Mouse (Mus musculus) kidney, embryonic 16.5 days (tissue): ENCODE results near the gene Xrra1. TPM values are rescaled to one million over a fixed set of nuclear protein-coding genes. Genes with fewer than 3 reads are reported as not detected.

Source experiments
- ATAC-seq: fragments of 200-750 bp; cut with Nextera tagmentation; 2 replicates; pipeline ENCODE4 v1.8.0; 2017; ENCODE audit warnings: moderate TSS enrichment; ENCODE audit not compliant: low FRiP score, low TSS enrichment
- H3K27ac ChIP-seq: fragments of 300-500 bp; sonication (generic); 2 replicates; pipeline ENCODE4 v1.5.1; 2014; ENCODE audit warnings: low read length
- H3K27me3 ChIP-seq: fragments of 300-500 bp; sonication (generic); 2 replicates; pipeline ENCODE4 v1.6.1; 2014; ENCODE audit warnings: low read length, control low read depth, mixed read lengths; ENCODE audit not compliant: insufficient read depth
- H3K36me3 ChIP-seq: fragments of 300-500 bp; sonication (generic); 2 replicates; pipeline ENCODE4 v1.6.1; 2014; ENCODE audit warnings: low read length, control low read depth, mixed read lengths; ENCODE audit not compliant: insufficient read depth
- H3K4me1 ChIP-seq: fragments of 300-500 bp; sonication (generic); 2 replicates; pipeline ENCODE4 v1.6.1; 2014; ENCODE audit warnings: low read length, control low read depth, mixed read lengths; ENCODE audit not compliant: insufficient read depth
- H3K4me2 ChIP-seq: fragments of 300-500 bp; sonication (generic); replicated peaks from 2 replicates; pipeline ENCODE4 v1.6.1; 2014; ENCODE audit warnings: low read depth, low read length
- H3K4me3 ChIP-seq: fragments of 300-500 bp; sonication (generic); 2 replicates; pipeline ENCODE4 v1.5.1; 2014; ENCODE audit warnings: mild to moderate bottlenecking, low read length
- H3K9ac ChIP-seq: fragments of 300-500 bp; sonication (generic); replicated peaks from 2 replicates; pipeline ENCODE4 v1.6.1; 2014; ENCODE audit warnings: low read length
- H3K9me3 ChIP-seq: fragments of 300-500 bp; sonication (generic); 2 replicates; pipeline ENCODE4 v1.6.1; 2016; ENCODE audit warnings: low read length, control low read depth
- WGBS: fragments of 180-500 bp; shearing (Covaris S2); extraction: QIAGEN DNeasy Blood & Tissue Kit; methylation state at CpG from one replicate; pipeline ENCODE4 v1.1.7; 2014; 5-methylcytosine and 5-hydroxymethylcytosine counted together
- polyA plus RNA-seq: library from polyadenylated mRNA; unstranded; fragments of >200 nt; fragmentation: Nextera tagmentation; extraction: Ambion mirVana; gene quantifications from 2 replicates; pipeline ENCODE4 v1.2.1, GENCODE M21; 2015

Xrra1 gene
- polyA plus RNA-seq, 1 experiment from 2014 or later: 0.26 TPM

- WGBS: 80% methylated on average over 11 of the region's 11 CpGs
- H3K4me1 ChIP-seq: no peaks in the 10 kb centered on the region
- no peaks in the 10 kb centered on the region for H3K27me3 ChIP-seq
- H3K4me3 ChIP-seq: no peak overlapping the region
- no peak overlapping the region for H3K27ac ChIP-seq
- no peaks in the 10 kb centered on the region for H3K9me3 ChIP-seq
- ATAC-seq: no peak
- no peak overlapping the region for H3K9ac ChIP-seq
- H3K4me2 ChIP-seq: no peak overlapping the region
- H3K36me3 ChIP-seq: no peaks in the 10 kb centered on the region
Measured at GRCm38 (mm10) chr7:99864241-99865028, 5.5 kb downstream of the Xrra1 start.

DNA sequence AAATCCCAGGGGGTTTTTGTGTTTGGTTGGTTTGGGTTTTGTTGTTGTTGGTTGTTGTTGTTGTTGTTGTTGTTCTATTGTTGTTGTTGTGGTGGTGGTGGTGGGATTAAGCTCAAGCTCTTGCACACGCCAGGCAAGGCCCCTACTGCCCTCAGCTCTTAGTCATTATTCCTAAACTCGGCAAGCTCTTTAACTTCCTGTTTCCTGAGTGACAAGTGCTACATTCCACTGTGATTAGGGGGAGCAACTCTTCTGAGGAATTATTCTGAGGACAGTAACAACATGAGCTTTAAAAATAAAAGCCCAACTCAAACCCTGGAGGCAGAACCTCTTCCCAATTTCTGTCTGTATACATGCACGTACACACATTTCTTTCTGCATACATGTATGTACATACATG is 6.3 kb downstream of the Xrra1 start:
- H3K9ac ChIP-seq: no peak overlapping the region
- no peak for ATAC-seq
- no peak overlapping the region for H3K4me2 ChIP-seq
- H3K27me3 ChIP-seq: no peaks in the 10 kb centered on the region
- no peaks in the 10 kb centered on the region for H3K36me3 ChIP-seq
- no peak overlapping the region for H3K27ac ChIP-seq
- no peaks in the 10 kb centered on the region for H3K4me1 ChIP-seq
- H3K4me3 ChIP-seq: no peak overlapping the region
- 50% methylated on average over 3 of the region's 3 CpGs for WGBS
- no peaks in the 10 kb centered on the region for H3K9me3 ChIP-seq

DNA sequence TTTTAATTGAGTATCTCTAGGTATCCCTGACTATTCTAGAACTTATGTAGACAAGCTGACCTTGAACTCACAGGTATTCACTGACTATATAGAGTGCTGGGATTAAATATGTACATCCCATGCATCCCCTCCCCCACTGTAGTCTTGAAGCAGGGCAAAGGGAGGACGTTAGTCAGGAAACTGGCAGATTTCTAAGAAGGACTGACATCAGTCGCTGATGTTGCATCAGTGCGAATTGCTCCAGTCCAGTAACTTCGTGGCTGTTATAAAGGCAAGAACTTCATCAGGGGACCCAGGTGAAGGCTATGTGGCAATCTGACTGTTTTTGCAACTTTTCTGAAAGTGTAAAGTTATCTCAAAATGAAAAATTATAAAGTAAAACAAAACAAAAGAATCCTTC is 10.4 kb downstream of the Xrra1 start:
- Histone ChIP-seq H3K36me3 (no peaks in the 10 kb centered on the region), H3K4me3 (no peak overlapping the region), H3K4me1 (no peaks in the 10 kb centered on the region), H3K27ac (no peak overlapping the region), H3K27me3 (no peaks in the 10 kb centered on the region), H3K9ac (no peak overlapping the region), H3K4me2 (no peak overlapping the region), H3K9me3 (no peaks in the 10 kb centered on the region)
- ATAC-seq: no peak
- 69% methylated on average over 4 of the region's 4 CpGs for WGBS

GRCm38 (mm10) chr7:99873965-99874364 is 15.0 kb downstream of the Xrra1 start:
- no peaks in the 10 kb centered on the region for H3K27me3 ChIP-seq
- no peak overlapping the region for H3K9ac ChIP-seq
- no peak for ATAC-seq
- H3K4me2 ChIP-seq: no peak overlapping the region
- WGBS: 75% methylated on average over 6 of the region's 6 CpGs
- no peaks in the 10 kb centered on the region for H3K4me1 ChIP-seq
- no peaks in the 10 kb centered on the region for H3K9me3 ChIP-seq
- no peak overlapping the region for H3K4me3 ChIP-seq
- H3K36me3 ChIP-seq: no peaks in the 10 kb centered on the region
- H3K27ac ChIP-seq: no peak overlapping the region

DNA sequence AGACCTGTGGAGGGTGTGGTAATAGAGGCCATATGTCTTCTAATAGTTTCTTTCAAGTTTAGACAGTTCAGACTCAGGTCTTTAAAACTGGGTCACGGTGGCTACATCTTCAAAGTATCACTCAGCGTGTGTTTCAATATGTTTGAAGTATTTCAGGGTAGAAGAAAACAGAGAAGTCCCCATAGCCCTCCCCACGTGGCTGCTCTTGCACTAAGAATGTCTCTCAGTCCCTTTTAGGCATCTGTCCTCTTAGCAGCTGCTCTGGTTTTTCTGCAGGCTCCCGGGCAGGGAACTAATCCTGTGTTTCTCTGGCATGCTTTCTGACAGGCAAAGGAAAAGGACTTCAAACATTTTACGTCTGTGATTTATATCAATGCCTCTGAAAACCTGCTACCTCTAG is 17.0 kb downstream of the Xrra1 start:
- 53% methylated on average over 5 of the region's 5 CpGs for WGBS
- H3K4me3 ChIP-seq: no peak overlapping the region
- H3K36me3 ChIP-seq: no peaks in the 10 kb centered on the region
- no peak for ATAC-seq
- H3K4me2 ChIP-seq: no peak overlapping the region
- H3K9me3 ChIP-seq: no peaks in the 10 kb centered on the region
- no peak overlapping the region for H3K27ac ChIP-seq
- H3K9ac ChIP-seq: no peak overlapping the region
- no peaks in the 10 kb centered on the region for H3K27me3 ChIP-seq
- no peaks in the 10 kb centered on the region for H3K4me1 ChIP-seq

DNA sequence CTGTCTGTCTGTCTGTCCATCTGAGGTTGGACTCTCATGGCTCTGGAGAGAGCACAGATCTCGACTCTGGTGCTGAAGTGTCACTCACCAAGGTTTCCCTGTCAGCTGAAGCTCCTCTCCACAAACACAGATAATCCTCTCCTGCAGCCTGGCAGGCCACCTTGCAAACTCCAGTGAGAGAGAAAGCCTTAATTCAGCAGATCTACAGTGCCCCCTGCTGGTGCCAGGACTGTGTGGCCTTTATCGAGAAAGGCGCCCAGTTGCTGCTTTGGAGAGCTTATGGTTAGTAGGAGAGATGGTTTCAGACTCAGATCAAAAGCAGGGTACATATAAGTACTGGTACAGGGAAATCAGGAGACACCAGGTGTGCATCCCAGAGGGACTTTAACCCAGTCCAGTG is 17.4 kb downstream of the Xrra1 start:
- H3K4me2 ChIP-seq: no peak overlapping the region
- H3K36me3 ChIP-seq: no peaks in the 10 kb centered on the region
- H3K27me3 ChIP-seq: no peaks in the 10 kb centered on the region
- 0% methylated on average over 3 of the region's 3 CpGs for WGBS
- no peak for ATAC-seq
- H3K9ac ChIP-seq: no peak overlapping the region
- H3K27ac ChIP-seq: no peak overlapping the region
- H3K9me3 ChIP-seq: no peaks in the 10 kb centered on the region
- H3K4me3 ChIP-seq: no peak overlapping the region
- H3K4me1 ChIP-seq: no peaks in the 10 kb centered on the region

- H3K27ac ChIP-seq: no peak overlapping the region
- no peaks in the 10 kb centered on the region for H3K9me3 ChIP-seq
- H3K4me2 ChIP-seq: no peak overlapping the region
- H3K9ac ChIP-seq: no peak overlapping the region
- 73% methylated on average over 2 of the region's 2 CpGs for WGBS
- no peak for ATAC-seq
- no peaks in the 10 kb centered on the region for H3K36me3 ChIP-seq
- no peaks in the 10 kb centered on the region for H3K27me3 ChIP-seq
- H3K4me1 ChIP-seq: no peaks in the 10 kb centered on the region
- no peak overlapping the region for H3K4me3 ChIP-seq
Measured at GRCm38 (mm10) chr7:99878254-99878653, 19.3 kb downstream of the Xrra1 start.

GRCm38 (mm10) chr7:99887230-99887735 is 28.4 kb downstream of the Xrra1 start:
- Histone ChIP-seq H3K4me3 (no peak overlapping the region), H3K4me2 (no peak overlapping the region)
- WGBS: 85% methylated on average over 2 of the region's 2 CpGs

DNA sequence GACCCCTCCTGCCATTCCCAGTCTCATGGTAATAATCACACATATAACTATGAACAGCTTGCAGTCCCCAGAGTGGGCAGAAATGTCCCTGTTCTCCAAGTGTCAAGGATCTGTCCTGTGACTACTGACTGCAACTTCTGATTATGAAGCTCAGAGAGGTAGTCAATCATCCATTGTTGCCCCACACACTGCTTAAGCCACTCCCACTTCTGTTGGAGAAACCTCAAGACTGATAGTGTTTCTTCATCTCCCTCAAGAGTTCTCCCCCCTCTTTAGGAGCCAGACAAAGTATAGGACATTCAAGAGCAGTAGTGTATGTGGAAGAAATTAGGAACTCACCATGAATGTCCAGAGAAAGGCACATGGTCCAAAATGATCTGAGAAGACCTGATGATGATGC is 28.8 kb downstream of the Xrra1 start:
- no peaks in the 10 kb centered on the region for H3K27me3 ChIP-seq
- H3K9me3 ChIP-seq: no peaks in the 10 kb centered on the region
- ATAC-seq: no peak
- no peak overlapping the region for H3K4me3 ChIP-seq
- H3K4me2 ChIP-seq: no peak overlapping the region
- no peak overlapping the region for H3K27ac ChIP-seq
- no peaks in the 10 kb centered on the region for H3K4me1 ChIP-seq
- no peaks in the 10 kb centered on the region for H3K36me3 ChIP-seq
- H3K9ac ChIP-seq: no peak overlapping the region

More at GRCm38 (mm10) chr7:99887230-99887735, 28.4 kb downstream of the Xrra1 start:
- no peak for ATAC-seq
- Histone ChIP-seq H3K9me3 (no peaks in the 10 kb centered on the region), H3K27ac (no peak overlapping the region), H3K27me3 (no peaks in the 10 kb centered on the region), H3K36me3 (no peaks in the 10 kb centered on the region), H3K4me1 (no peaks in the 10 kb centered on the region), H3K9ac (no peak overlapping the region)

GRCm38 (mm10) chr7:99889175-99889880 is 30.4 kb downstream of the Xrra1 start:
- ATAC-seq: peak; percentile 19; the same call in 1 of the 2 replicates
- Histone ChIP-seq H3K4me1 (no peaks in the 10 kb centered on the region), H3K9ac (no peak overlapping the region), H3K36me3 (no peaks in the 10 kb centered on the region), H3K4me2 (no peak overlapping the region), H3K27ac (no peak overlapping the region), H3K4me3 (no peak overlapping the region), H3K9me3 (no peaks in the 10 kb centered on the region), H3K27me3 (no peaks in the 10 kb centered on the region)
- 47% methylated on average over 10 of the region's 10 CpGs for WGBS
